Mouse (Mus musculus) retina, postnatal 7 days (tissue): ENCODE data around the gene Ech1.
A peak's percentile ranks its signal among the peaks of the same experiment; 100 is the strongest.

ENCODE experiments used
- DNase-seq: peaks from one replicate; pipeline ENCODE4 v3.0.0-alpha.2; 2012; ENCODE audit warnings: low read depth, low spot score

Gene Ech1

DNA sequence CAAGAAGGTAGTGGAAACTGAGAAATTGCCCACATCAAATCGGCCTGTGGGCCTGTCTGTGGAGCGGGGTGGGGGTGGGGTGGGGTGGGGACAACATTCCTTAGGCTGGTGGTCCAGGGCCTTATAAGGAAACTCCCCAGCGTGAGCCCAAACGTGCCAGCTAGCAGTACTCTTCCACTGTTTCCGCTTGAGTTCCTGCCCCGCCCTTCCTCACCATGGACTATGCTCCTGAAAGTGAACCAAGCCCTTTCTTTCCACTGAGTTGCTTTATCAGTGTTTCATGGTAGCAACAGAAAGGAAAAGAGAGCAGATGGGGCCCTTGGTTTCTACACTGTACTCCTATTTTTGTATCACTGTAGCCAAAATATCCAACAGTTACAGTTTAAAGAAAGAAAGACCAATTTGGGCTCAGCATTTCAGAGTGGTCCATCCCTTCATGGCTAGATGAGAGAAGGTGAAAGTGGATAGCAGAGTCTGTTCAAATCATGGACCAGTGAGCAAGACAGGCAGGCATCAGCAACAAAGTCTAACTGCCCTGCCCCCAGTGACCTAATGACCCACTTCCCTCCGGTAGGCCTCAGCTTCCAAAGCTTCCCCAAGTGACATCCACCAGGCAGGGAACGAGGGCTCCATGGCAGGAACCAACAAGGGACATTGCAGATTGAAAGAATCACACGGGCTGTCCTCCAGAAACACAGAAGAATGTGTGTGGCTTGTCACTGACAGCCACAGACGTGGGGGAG, 22.0 kb upstream of the Ech1 start:
- no peak for DNase-seq

DNA sequence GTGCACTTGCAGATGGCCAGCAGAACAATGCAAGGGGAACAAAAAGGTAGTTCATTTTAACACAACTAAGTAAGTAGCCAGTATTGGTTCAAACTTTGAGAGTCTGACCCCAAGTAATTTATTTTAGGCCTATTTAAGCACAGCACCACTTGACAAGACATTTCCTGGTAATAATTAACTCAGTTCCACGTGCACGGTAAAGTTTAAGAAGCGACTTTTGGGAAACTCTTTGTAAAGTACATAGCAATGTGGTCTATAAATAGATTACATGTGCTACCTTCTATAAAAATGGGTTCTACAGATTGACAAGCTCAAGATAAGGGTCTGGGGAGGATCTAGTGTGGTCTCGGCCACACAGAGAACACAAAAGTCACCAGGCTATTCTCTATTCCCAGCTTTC, 21.3 kb upstream of the Ech1 start:
- no peak for DNase-seq

DNA sequence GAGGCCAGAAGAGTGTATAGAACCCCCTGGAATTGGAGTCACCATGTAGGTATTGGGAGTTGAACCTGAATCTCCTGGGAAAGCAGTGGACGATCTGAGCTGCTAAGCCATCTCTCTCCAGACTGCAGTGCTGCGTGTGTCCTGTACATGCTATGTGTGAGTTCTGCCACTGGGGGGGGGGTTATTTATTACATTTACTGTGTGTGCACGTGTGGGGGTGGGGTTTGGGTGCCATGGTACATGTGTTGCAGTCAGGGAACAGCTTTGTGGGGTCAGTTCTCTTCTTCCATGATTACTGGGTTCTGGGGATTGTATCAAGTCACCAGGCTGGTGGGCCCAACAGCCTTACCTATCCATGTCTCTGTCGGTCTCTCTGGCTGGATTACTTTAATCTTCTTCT, 18.1 kb upstream of the Ech1 start:
- DNase-seq = no peak

DNA sequence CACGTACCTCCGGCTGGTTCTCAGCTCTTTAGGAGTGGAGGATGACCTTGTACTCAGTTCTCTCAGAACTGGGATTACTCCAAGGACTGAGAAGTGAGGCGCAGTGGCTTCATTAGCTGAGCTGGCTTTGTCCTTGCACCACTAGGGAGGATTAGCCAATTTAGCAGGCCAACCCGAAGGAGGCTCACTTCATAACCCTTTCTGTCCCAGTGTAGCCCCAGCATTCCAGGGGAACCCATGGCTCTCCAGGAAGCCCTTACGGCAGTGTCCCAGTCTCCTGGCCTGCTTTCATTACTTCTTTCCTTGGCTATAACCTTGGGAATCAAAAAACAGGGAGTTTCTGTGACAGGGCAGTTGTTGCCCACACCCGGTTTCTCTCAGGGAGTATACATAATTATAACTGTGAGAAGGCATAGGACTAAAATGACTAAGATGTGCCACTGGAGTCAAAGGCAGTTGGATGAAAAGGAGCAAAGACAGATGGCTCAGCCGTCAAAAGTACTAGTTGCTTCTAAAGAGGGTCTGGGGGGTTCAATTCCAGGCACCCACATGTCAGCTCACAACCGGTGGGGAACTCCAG, 17.3 kb upstream of the Ech1 start:
- DNase-seq = no peak

DNA sequence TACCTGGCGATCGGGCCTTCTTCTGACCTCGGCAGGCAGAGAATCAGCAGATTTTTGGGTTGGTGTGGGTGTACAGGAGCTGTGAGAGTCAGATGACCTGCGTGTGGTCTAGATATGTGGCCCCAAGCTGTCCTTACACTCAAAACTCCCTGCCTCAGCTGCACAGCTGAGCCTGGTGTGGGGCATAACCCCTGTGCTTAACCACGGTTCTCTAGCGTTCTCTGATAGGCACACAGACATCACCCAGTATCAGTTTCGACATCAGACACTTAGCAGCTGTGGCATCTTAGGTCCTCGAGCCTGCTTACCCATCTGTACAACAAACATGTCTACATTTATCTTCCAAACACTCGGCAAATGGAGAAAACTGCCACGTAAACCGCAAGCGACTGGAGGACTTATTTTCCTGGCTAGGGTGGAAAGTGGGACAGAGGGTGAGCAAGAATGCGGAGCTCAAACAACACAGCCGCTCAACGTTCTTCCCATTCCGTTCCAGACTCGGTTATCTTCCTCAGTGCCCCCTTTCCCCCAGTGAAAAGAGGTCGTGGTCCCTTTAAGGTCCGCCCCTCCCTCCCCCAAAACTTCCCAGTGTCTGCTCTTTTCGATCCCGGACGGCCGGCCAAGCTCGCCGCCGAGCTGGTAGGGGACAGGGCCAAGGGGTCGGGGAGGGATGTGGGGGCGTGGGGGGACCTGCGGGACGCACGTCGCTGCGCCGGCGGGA, 16.6 kb upstream of the Ech1 start, which contains the start of gene Hnrnpl:
Gene Hnrnpl, plus strand, starts transcription at position 321 of the 721 bp plus-strand sequence.
- no peak for DNase-seq

DNA sequence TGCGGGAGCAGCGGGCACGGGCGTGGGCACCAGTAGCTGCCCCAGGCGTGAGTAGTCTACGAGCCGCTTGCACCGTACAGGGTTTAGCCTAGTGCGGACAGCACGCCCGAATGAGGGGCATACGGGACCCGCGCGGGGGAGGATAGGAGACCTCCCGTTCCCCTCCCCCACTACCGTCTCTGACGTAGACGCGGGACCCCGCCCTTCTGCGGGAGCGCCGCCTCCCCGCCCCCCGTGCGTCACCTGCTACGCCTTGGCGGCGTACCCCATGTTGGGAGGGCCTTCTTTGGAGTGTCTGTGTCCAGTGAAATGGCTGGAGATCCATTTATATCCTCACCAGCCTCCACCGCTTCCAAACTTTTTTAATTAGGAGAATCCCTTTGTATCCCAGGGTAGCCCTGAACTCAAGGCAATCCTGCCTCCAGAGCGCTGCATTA, 16.0 kb upstream of the Ech1 start:
- DNase-seq = peak; percentile 77

DNA sequence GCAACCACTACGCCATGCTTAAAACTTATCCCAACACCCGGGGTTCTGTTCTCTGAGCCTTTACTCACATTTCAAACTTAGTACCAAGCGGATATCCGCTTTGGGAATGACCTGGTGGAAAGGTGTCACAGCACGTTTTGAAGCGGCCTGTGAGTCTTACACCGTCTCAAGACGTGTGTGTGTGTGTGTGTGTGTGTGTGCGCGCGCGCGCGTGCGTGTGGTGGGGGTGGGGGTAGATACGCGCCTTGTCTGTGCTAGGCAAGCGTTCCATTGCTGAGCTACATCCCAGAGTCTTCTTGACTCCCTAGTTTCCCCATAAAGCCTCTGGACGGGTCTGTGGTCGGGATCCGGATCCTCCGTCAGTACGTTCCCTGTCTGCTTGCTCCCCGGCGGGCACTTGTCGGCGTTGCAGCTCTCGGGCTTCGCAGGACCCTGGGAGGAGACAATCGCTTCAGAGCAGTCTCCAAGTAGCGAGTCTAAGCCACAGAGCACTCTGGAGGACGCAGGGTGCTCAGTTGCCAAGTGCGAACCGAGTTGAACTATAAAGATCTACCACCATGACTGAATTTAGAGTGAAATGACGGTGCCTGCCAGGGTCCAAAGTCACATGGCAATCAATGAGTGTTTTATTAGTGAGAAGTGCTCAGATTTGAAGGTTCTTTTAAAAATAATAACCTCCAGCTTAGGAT, 15.5 kb upstream of the Ech1 start:
- no peak for DNase-seq

DNA sequence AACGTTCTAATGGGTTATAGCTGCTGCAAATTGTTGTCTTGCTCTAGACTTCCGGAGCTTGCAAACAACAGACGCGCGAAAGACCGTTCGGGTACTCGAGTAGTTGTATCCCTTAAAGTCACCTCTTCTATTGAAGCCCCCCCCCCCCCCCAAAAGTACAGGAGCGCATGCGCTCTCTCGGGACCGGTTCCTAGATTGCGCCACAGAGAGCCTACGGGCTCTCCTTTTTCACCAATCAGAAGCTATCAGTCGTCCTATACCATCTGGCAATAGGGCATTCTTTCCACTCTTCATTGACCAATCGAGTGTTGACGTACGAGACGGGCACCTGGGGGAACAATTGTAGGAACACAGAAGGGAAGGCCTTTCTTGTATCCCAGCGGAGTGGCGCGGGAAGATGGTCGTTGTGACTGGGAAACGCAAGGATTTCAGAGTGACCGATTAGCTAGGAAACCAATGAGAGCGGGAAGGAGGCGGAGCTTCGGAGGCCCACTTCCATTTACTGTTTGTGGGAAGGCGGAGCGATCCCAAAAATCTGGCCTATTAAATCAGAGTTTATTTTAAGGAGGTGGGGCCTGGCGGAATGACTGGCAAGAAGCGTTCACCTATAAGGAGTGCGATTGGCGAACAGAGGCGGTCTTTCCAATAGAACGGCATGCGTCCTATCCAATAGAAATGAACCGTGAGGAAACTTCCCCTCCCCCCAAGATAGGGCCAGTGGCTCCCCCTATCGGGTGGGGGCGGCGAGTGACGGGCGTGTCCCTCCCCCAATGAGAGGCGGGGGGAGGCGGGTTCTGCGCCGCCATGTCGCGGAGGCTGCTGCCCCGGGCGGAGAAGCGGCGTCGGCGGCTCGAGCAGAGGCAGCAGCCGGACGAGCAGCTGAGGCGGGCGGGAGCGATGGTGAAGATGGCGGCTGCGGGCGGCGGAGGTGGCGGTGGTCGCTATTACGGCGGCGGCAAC, 14.6 kb upstream of the Ech1 start:
- peak; percentile 98 for DNase-seq

DNA sequence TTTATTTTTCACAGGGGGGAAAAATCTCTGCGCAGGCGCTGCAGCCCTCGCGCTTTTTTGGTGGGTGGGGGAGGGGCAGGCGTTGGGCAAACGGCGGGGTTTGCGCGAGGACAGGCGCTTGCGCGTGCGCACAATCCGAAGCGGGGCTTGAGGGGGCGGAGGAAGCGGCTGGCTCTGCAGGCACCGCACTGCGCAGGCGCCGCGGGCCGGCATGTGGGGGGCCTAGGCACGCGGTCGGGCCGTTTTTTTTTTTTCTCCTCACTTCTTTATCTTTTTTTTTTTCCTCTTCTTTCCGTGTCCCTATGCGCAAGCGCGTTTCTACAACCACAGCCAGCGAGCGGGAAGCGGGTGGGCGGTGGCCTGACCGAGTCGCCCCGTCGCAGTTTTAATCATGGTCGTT, 13.8 kb upstream of the Ech1 start:
- DNase-seq = peak; percentile 82

DNA sequence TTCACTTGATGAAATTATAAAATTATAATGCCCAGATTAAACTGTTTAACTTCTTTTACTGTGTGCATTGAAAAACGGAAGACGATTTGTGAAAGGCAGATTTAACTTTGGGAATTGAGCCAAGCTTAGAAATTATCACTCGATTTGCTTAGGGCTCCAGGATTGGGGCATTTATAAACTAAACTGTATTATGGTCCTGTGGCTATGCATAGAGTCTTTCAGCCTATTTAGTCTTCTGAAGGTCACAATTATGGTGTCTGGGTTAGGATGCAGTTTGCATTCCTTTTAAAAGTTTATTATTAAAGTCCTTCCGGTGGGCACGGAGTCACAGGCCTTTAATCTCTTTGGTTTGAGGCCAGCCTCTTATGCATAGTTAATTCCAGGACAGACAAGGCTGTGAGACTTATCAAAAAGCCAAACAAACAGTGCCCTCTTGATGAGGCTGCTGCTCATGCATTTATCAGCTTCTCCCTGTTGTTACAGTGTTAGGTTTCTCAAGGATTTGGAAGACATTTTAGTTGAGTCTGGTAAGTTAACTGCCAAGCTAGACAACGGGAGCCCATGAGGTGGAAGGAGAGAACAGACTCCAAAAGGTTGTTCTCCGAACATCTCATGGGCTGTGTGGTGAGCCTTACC, 13.3 kb upstream of the Ech1 start:
- DNase-seq = no peak

DNA sequence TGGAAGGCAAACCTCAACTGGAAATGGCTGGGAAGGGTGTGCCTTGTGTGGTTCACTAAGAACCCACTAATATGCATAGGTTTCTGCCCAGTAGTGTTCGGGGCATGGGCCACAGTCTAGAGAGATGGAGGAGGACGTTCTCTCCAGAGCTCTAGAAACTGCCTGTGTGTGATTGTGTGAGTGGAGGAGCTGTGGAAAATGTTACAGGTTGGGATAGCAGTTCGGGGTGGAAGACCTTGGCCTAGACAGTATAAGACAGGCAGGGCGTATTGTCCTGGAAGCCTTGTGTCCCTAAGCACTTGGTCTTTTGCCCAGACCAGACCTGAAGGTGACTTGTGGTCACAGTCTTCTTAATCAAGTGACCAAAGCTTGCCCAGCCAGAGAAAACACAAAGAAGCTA, 12.6 kb upstream of the Ech1 start:
- no peak for DNase-seq

DNA sequence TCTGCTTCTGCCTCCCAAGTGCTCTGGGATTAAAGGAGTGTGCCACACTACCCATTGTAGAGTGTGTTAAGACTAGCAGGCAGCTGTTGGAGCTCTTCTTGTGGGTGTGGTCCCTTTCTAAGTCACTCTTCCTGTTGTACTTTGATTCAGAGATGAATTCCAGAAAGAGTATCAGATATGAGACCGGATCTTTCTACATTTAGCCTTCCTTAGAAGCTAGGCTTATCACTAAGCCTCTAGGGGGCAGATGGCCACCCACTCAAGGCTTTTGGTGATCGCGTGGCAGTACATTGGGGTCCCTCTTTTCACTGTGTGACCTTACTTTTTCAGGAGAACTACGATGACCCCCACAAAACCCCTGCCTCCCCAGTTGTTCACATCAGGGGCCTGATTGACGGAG, 12.1 kb upstream of the Ech1 start:
- DNase-seq = no peak

DNA sequence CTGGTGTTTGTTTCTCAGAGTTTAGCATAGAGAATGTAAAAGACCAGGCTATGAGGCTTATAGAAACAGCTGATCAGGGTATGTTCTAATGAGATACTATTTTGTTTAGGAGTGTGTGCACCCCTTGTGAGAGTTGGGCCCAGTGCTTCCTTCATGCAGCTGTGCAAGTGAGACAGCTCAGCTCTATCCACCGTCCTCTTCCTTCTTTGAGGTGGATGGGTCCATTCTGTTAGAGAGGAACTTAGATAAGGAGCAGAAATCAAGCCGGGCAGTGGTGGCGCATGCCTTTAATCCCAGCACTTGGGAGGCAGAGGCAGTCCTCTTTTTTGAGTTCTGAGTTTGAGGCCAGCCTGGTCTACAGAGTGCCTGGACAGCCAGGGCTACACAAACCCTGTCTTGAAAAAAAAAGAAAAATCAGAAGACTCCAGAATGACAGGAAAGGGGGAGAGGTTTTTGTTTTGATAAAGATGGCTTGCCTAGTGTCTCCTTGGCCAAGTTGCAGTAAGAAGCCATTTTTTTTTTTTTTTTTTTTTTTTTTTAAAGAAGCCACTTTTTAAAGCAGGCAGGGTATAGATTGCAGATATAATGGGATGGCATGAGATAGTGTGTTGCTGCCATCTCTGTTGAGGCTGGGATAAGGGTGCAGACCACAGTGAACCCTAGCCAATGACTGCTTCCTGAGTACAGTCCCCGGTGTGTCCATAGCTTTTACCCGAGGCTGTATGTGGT, 10.5 kb upstream of the Ech1 start:
- no peak for DNase-seq

DNA sequence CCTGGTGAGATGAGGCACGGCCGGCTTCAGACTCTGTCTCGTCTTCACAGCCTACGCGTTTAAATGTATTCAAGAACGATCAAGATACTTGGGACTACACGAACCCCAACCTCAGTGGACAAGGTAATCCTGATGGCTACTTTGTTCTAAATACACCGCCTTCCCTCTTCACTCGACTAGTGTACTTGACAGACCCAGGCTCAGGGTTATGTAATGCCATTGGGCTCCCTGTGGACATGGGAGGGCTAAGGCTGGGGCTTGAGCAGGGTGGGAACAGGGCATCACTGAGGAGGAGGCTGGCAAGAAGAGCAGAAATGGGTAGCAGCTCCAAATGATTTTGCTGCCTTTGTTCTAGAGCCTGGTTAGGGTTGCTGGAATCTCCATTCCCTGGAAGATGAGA, 9.8 kb upstream of the Ech1 start:
- no peak for DNase-seq

DNA sequence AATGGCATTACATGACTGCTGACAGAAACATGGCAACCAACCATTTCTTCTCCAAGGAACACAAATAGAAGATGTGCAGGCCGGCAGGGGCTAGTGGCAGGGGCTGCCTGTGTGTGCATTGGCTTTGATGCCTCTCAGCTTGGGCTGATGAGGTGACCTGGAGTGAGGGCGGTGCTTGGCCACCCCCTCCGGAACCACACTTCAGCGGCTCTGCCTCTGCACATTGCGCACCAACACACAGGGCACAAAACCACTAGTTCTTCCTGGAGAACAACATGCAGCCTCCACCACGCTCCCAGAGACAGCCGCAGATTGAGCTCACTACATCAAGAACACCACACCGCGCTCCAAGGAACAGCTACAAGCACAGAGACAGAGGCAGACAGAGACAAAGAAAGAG, 8.8 kb upstream of the Ech1 start:
- DNase-seq = no peak

DNA sequence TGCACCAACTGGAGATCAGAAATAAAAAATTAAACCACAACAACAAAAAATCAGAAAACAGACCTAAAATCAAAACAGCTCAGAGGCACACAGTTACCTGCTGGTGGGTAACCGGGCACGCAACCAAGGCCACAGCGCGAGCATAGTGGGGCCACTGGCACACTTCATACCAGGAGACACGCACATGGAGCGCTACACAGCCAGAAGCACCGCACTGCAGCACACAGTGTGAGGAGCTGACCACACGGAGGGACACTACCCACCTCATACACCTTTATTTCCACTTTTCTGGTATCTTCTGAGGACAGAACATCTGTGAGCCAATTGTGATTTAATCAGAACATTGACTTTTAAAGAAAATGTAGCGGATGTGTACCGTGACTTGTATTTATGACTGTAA, 8.1 kb upstream of the Ech1 start:
- no peak for DNase-seq

DNA sequence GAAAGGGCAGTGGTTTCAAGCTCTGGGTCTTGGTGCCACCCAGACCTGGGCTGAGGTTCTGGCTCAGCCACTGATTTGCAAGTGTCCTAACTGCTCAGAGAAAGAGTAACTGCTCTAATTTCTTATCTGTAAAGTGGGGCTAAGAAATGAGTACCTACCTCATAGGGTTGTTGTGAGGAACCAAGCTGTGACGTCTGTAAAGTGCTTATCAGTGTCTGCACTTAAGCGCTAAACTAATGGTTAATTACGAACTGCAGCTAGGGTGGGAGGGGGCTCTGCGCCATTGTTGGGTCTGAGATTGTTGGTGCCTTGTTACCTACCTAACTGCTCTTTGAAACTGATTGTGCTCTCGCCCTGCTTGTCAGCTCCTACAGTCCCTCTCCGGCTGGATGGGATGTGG, 7.5 kb upstream of the Ech1 start:
- DNase-seq = no peak

DNA sequence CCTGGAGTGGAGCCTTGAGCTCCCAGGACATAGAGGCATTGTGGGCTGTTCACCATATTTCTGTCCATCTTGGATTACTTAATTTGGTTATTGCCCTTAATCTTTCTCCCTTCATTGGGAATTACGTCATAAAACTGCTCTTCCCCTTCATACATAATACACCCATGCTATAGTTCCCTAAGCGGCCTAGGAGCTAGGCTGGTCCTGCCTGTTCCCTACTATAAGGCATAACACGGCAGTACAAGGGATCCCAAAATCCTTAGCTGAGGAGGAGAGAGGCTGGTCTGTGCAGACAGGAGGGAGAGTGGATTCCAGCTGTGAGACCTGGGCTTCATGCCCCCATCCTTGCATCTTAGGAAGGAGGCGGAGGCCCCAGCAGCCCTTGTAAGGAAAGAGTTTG, 7.1 kb upstream of the Ech1 start:
- no peak for DNase-seq

DNA sequence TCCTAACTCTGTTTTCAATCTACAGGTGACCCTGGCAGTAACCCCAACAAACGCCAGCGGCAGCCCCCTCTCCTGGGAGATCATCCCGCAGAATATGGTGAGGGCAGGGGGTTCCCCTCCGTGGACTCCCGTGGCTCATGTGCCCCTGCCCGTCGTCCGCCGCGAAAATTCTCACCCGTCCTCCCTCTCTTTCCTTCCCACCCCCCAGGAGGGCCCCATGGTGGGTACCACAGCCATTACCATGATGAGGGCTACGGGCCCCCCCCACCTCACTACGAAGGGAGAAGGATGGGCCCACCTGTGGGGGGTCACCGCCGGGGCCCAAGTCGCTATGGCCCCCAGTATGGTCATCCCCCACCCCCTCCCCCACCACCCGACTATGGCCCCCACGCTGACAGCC, 6.6 kb upstream of the Ech1 start:
- no peak for DNase-seq

DNA sequence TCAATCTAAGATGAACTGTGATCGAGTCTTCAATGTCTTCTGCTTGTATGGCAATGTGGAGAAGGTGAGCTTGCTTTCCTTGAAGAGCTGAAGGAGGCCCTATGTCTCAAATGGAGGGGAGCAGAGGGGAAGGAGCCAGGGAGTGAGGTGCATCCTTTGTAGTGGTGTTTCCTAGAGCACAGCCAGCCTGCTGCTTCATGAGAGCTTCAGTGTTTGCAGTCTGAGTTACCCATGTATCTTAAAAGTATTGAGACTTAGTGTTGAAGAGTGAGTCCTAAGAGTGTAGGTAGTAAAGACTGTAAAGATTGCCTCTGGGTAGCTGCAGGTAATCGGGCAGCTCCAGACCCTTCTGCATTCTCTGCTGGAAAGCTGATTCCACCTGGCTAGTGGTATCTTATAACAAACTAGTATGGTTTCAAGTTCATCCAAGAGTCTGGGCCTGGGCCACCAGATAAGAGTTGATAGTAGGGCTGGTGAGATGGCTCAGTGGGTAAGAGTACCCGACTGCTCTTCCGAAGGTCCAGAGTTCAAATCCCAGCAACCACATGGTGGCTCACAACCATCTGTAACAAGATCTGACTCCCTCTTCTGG, 6.1 kb upstream of the Ech1 start:
- no peak for DNase-seq
